Mouse (Mus musculus) frontal cortex, postnatal 10 days (tissue): ENCODE results near the gene Med23.

Experiments
- DNase-seq, 2 experiments: peaks; one replicate each; pipeline ENCODE4 v3.0.0; 2022; ENCODE audit warnings: low spot score in 2 of 2, mixed read lengths in 1 of 2

Gene Med23

DNA sequence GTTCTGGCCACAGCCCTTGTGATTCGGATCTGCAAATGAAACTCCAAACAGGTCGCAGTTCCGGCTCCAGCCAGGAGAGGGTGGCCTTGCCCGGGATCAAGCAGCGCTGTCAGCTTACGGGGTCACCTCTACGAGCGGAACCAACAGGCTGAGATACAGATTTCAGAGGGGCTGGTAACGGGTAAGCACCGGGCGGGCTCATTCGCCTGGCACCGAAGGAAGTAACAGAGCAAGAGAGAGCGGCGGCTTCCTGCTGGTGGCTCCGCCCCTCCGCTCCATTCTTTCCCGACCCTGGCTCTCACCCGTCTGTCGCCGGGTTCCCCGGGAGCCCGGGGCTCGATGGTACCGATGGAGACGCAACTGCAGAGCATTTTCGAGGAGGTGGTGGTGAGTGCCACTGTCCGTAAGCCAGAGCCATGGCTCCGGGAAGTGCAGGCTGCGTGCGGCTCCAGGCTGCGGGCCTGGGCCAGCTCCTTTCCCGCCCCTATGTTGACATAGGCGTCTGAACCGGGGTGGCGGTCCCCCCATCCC lies at the start of gene Med23:
Gene Med23, plus strand, starts transcription at position 227 of the 531 bp plus-strand sequence.
- peak; percentile 96 to 98 for DNase-seq

GRCm38 (mm10) chr10:24821990-24822676 lies 47.7 kb upstream of the Med23 start:
- no peak for DNase-seq

- DNase-seq = no peak
Observed at GRCm38 (mm10) chr10:24822842-24823241, 46.9 kb upstream of the Med23 start.

DNA sequence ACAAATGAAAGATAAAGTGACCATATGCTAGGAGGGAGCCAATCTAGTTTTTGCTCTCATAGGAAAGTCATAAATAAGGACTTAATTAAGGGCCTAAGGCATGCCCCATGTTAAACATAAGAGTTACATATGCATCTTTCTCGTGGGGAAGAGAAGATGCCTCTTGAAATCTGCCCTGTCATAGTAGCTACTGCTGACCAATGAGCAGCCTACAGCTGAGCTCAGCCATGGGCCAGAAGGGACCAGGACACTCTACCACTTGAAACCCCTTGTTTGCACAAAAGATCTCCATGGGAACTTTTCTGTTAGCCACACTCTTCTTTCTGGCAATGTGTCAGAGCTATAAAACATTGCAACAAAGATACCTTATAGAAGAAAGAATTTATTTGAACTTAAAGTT lies 46.5 kb upstream of the Med23 start:
- DNase-seq = no peak

- DNase-seq = no peak
Observed at GRCm38 (mm10) chr10:24823697-24824535, 45.9 kb upstream of the Med23 start.

GRCm38 (mm10) chr10:24824621-24825020 lies 45.2 kb upstream of the Med23 start:
- DNase-seq = no peak

- no peak for DNase-seq
Observed at GRCm38 (mm10) chr10:24825456-24826081, 44.2 kb upstream of the Med23 start.

DNA sequence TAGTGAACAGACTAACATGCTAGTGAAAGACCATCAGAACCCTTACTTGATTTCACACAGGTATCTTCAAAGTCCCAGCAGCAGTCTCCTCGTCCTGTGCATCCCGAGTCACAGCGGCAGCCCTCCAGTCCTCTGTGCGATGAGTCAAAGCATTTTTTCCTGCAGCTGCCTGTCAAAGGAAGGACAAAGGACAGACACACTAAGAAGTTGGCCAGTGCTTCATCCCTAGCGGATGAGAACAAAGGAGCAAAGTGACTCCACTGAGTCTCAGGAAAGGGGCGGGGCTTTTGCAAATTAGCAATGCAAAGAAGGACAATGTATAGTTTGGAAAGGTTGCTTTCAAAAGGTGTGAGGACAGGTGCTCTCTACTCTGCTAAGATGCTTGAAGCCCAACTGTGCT lies 43.7 kb upstream of the Med23 start:
- no peak for DNase-seq

DNA sequence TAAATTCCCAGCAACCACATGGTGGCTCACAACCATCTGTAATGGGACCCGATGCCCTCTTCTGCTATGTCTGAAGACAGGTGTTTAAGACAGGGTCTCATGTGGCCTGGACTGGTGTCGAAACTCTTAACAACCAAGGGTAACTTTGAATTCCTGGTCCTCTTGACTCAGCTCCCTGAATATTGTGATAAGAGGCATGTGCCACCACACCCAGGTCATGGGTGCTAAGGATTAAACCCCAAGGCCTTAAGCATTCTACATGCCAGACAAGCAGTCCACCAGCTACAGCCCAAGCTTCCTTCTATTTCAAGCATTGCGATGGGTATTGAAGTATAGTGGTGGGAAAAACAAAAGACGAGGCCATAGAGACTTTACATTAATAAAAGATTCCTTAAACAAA lies 41.6 kb upstream of the Med23 start:
- DNase-seq = no peak

DNA sequence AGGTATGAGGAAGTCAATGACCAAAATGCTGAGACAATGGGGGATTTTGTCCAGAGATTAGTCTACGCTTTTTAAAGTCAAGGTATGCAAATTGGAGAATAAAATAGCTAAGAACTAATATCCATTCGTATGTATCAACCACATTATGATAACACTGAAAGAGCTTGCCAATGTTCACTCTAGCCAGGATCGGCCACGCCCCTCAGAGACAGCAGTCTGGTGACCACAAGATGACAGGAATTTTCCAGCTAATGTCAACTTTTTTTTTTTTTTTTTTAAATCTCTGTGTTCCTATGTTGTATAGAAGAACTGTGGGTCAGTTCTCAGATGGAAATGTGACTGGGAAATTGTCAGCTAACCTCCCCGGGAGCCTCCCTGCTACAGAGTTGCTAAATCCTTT lies 39.3 kb upstream of the Med23 start:
- DNase-seq = no peak

GRCm38 (mm10) chr10:24831377-24832095 lies 38.2 kb upstream of the Med23 start:
- DNase-seq = no peak

- no peak for DNase-seq
Observed at GRCm38 (mm10) chr10:24832306-24832705, 37.5 kb upstream of the Med23 start.

- DNase-seq = no peak
Observed at GRCm38 (mm10) chr10:24834634-24835371, 35.0 kb upstream of the Med23 start.

DNA sequence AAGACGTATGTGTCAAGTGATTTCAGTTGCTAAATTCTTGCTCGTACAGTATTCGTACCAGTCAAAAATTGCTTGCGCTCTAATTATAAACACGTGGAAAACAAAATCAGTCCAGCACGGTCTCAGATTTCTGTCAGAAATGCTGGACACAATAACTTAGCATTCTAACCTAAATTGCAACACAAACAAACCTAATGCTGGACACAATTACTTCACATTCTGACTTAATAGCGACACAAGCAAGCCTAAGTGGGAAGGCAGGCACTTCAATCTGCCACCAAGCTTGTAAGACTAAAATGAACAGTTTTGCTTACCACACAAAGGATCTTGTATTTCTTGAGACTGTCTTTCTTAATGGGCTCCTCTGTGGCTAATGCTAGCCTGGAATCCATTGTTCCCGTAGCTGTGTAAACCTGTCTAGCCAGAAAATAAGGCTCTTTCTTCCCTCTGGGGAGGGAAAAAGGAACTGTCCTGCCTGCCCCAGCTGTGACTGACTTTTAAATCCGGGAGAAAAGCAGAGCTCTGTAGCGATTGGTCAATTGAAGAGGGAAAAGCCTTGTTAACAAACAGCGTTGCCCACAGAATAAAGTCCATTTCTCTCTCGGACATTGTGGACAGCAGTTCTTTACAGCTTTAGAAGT lies 34.0 kb upstream of the Med23 start:
- no peak for DNase-seq

DNA sequence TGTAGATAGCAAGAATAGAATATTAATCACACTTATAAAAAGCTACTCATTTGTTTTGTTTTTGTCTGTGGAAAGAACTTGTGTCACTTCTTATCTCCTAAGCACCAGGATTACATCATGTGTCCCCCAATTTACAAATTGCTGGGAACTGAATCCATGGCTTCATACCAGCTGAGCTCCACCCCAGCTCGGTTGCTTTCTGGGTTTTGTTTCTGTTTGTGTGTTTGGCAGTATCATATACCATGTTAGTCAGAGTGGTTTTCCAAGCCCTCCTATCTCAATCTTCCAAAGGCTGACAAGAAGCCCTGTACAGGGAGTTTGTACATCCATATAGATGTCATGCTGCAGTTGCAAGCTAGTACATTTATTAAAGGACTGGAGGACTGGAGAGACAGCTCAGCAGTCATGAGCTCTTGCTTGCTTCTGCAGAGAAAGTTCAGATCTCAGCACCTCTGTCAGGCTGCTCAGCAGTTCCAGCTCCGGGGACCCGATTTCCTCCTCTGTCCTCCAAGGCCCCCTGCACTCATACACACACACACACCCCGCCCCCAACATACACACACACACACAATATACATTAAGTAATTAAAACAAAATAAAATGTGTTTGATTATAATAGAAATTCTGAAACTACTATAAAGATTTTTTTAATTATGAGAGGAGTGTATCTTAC lies 33.3 kb upstream of the Med23 start:
- no peak for DNase-seq

- DNase-seq = no peak
Observed at GRCm38 (mm10) chr10:24840795-24841194, 29.0 kb upstream of the Med23 start.

DNA sequence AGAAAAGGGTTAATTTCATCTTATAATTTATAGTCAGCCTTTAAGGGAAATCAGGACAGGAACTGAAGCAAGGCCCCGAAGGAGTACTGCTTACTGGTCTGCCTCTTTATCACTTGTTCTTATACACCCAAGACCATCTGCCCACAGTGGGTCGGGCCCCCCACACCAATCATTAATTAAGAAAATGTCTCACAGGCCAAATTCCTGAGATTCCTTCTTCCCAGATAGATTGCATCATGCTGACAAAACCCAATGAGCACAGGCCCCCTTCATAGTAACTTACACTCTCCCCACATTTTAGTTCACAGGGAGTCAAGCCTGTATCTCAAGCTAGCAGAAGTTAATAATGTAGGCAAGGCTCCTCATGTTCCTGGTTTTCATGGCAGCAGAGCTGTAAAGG lies 27.8 kb upstream of the Med23 start:
- no peak for DNase-seq

- DNase-seq = no peak
Observed at GRCm38 (mm10) chr10:24842676-24843075, 27.1 kb upstream of the Med23 start, which contains the start of gene Enpp3. Gene Enpp3, minus strand, starts transcription at chr10:24842823.

DNA sequence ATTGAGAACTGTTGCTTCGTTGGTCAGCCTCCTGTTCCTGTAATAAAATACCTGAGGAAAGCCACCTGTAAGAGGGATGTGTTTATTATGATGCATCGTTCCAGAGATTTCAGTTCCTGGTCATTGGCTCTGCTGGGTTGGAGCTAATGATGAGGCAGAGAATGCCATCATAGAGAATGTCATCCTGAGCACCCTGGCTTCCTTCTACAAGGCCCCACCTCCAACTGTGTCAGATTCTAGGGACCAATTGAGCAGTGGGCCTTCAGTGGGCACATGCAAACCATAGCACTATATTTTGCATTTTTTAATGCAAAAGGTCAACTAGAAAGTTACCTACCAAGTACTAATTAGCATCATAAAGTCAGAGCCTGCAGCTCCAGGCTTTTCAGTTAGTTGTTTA lies 6.6 kb upstream of the Med23 start:
- no peak for DNase-seq

DNA sequence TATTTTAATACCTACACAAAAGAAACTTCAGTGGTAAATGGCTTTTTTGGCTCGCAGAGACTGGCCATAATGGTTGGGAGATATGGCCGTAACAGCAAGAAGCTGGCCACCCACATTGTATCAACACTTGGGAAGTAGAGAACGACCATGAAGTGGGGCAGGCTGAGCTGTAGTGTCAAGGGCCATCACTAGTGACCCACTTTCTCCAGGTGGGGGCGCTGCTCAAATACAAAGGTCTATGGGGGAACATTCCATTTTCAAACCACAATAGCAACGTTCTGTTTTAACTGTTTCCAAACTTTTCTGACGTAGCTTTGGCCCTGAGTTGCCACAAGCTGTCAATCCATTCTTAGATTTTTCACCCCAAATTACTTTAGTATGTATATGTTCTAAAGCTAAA lies 5.4 kb upstream of the Med23 start:
- no peak for DNase-seq
